Mouse (Mus musculus) retina, embryonic 14.5 days (tissue): ENCODE results near the gene Dcbld1.
"Not testable (repeated sequence)": the region's sequence is repeated elsewhere in the genome, so short reads cannot be mapped to it uniquely, and the experiment has no call there.

Experiments used
- DNase-seq: peaks from one replicate; pipeline ENCODE4 v3.0.0-alpha.2; 2015; ENCODE audit warnings: low spot score

The Dcbld1 gene

DNA sequence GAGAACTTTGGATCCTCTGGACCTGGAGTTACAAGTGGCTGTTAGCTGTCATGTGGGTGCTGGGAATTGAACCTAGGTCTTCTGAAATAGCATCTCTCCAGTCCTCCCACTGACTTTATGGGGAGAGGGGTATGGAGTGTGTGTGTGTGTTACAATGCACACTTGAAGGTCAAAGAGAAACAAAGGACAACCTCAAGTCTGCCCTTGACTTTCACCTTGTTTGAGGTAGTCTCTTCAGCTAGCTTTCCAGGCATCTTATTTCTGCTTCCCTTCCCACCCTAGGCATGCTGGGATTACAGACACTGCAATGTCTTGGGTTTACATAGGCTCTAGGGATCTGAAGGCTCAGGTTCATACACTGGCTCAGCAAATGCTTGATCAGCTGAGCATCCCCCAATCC, 68.9 kb downstream of the Dcbld1 start:
- DNase-seq = no peak

DNA sequence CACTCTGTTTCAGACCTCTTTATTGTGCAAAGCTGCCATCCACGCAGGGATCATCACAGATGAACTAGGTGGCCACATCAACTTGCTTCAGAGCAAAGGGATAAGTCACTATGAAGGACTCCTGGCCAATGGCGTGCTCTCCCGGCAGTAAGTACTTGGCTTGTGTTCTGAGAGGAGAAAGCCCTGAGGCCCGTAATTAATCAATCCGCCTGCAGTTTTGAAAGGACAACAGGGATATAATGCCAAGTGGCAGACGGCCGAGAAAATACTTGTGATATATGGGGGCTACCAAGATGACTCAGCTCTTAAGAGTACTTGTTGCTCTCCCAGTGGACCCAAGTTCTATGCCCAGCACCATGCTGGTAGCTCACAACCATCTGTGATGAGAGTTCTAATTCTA, 71.2 kb downstream of the Dcbld1 start:
- no peak for DNase-seq

- no peak for DNase-seq
These were observed 75.8 kb downstream of the Dcbld1 start for GRCm38 (mm10) chr10:52309196-52309595.

GRCm38 (mm10) chr10:52319506-52320286, 86.3 kb downstream of the Dcbld1 start:
- DNase-seq = no peak

- no peak for DNase-seq
These were observed 88.5 kb downstream of the Dcbld1 start for GRCm38 (mm10) chr10:52321918-52322317.

- DNase-seq = peak; percentile 72
These were observed 97.6 kb downstream of the Dcbld1 start for GRCm38 (mm10) chr10:52331007-52331406.

DNA sequence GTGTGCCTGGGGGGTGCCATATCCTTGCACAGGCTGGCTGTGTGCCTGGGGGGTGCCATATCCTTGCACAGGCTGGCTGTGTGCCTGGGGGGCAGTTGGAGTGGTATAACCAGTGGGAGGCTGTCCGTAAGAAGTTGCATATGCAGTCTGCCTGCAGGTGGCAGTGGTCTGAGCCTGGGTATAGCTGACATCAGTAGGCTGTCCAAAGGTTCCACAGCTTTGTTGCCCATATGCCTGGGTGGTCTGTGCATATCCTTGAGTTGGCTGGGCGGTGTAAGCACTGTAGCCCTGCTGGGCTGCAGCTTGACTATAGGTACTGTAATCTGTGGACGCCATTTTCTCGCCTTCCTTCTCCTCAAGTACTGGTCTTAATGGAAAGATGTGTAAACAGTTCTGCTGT, 109.9 kb downstream of the Dcbld1 start:
- not testable (repeated sequence) for DNase-seq

DNA sequence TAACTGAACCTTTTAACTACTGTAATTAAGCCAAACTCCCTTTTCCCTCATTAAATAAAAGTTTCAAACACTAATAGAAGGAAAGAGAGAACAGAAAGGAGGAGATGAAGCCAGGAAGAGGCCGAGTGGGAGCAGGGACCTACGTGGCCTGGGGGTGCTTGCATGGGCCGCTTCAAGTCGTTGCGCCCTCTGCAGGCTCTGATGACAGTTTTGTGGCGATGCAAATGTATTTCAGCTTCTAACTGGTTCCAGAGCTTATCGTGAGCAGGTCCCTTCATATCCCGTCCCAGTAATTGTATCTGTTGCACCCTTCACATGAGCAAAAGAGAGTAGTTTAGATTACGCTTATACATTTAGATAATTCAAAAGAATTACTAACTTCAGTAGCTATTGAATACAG, 119.8 kb downstream of the Dcbld1 start:
- peak; percentile 8 for DNase-seq

GRCm38 (mm10) chr10:52358467-52358866, 125.0 kb downstream of the Dcbld1 start, which contains the start of gene Gm26741:
Gm26741 (plus strand) TSS chr10:52358767.
- DNase-seq = no peak

- no peak for DNase-seq
These were observed 126.9 kb downstream of the Dcbld1 start for GRCm38 (mm10) chr10:52360241-52360735.

- DNase-seq = no peak
These were observed 127.6 kb downstream of the Dcbld1 start for GRCm38 (mm10) chr10:52360862-52361609.

- DNase-seq = no peak
These were observed 135.0 kb downstream of the Dcbld1 start for GRCm38 (mm10) chr10:52368376-52368775.
